14 mouse cellular contexts compared by ENCODE assay signal in the genomic region with DNA sequence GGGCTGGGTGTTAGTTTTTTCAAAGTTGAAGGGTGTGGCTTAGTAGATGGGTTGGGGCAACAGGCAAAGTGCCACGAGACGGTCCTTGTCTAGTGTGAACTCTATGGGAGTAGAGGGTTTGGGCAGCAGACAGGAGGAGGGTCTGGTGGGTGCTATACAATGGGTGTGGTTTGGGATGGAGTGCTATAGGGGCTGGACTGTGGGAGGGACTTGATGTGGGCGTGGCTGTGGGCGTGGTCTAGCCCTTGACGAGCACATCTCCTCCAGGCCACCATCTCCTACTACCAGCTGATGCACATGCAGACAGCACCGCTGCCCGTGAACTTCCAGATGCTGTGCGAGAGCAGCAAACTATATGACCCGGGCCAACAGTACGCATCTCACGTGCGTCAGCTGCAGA. TPM values are rescaled to one million over a fixed set of nuclear protein-coding genes. Genes with fewer than 3 reads are reported as not detected.
DNase-seq lines count a peak whose midpoint lies in the region; TF ChIP-seq lines count a peak whose summit lies in the region.
"Had no signal": no experiment of that assay in that cellular context is flagged by ENCODE, and none has a peak within 500 bp of the region (broad histone marks: within the 10 kb centered on the region; RNA-seq: fewer than 3 reads in every experiment).

No protein-coding gene starts in this region.

- no peak for TF ChIP-seq CTCF in heart, adult 2 months (IDR thresholded peaks at IDR 0.05)

- H3K79me2 ChIP-seq in heart, adult 2 months (replicated peaks; ENCODE audit: control insufficient read depth, insufficient read depth, low read length) = no peaks in the 10 kb centered on the region

- no peaks in the 10 kb centered on the region for H3K27me3 ChIP-seq in heart, adult 2 months (ENCODE audit: control insufficient read depth, insufficient read depth, low read length)
- H3K27me3 ChIP-seq: hindbrain, embryonic 15.5 days; midbrain, embryonic 15.5 days had no signal

- intact Hi-C loops in heart, adult 2 months (cut with DNase I) = no loop called here

- H3K9ac ChIP-seq in ES-E14 (ENCODE audit: insufficient read depth, low read depth, low read length, poor library complexity, severe bottlenecking) = no peak overlapping the region
- H3K9ac ChIP-seq in heart, adult 2 months (ENCODE audit: low read depth, low read length) = no peak overlapping the region
- H3K9ac ChIP-seq: hindbrain, embryonic 15.5 days; midbrain, embryonic 15.5 days had no signal

- H3K27ac ChIP-seq in ES-E14 (ENCODE audit: insufficient read depth, low read depth, low read length, poor library complexity, severe bottlenecking) = no peak overlapping the region
- no peak overlapping the region for H3K27ac ChIP-seq in heart, adult 2 months
- H3K27ac ChIP-seq: hindbrain, embryonic 15.5 days; left cerebral cortex, adult 2 months; midbrain, embryonic 15.5 days had no signal

- DNase-seq in kidney, postnatal 4 days = peak; percentile 61 to 63
- DNase-seq in kidney, postnatal 25 days = no peak
- peak; percentile 86 for DNase-seq in ES-E14 (ENCODE audit: low read depth, low spot score)
- peak; percentile 75 for DNase-seq in induced T-regulatory cell, adult 2 months (ENCODE audit: low read depth)
- peak; percentile 53 for DNase-seq in retina, postnatal 1 day
- DNase-seq in ovary, postnatal 14 days (ENCODE audit: low spot score) = no peak
- DNase-seq in heart, adult 2 months = no peak
- DNase-seq in frontal cortex, adult 2 months (ENCODE audit: extremely low spot score in 1 of 2, low spot score in 1 of 2) = no peak
- DNase-seq: adrenal gland, adult 2 months; cerebellum, adult 9-11 months; right cerebral cortex, postnatal 4 days had no signal

- no peak for TF ChIP-seq POLR2A in heart, adult 2 months (IDR thresholded peaks at IDR 0.05; ENCODE audit: insufficient read depth, low read depth, low read length)

- H3K36me3 ChIP-seq in ES-E14 (ENCODE audit: control insufficient read depth, insufficient read depth, low read length, poor library complexity, severe bottlenecking) = peaks cover 7% of the 10 kb centered on the region; the same call in 1 of the 2 replicates
- no peaks in the 10 kb centered on the region for H3K36me3 ChIP-seq in heart, adult 2 months (ENCODE audit: control insufficient read depth, insufficient read depth, low read length)
- H3K36me3 ChIP-seq: hindbrain, embryonic 15.5 days; midbrain, embryonic 15.5 days had no signal

- no peak for TF ChIP-seq EP300 in heart, adult 2 months (IDR thresholded peaks at IDR 0.05; ENCODE audit: insufficient read depth, low read depth, low read length)

- H3K9me3 ChIP-seq in ES-E14 (ENCODE audit: control insufficient read depth, insufficient read depth, low read depth, low read length) = no peaks in the 10 kb centered on the region
- H3K9me3 ChIP-seq: hindbrain, embryonic 15.5 days; midbrain, embryonic 15.5 days had no signal

- 65% methylated on average over 12 of the region's 12 CpGs for WGBS in heart, adult 2 months

- H3K4me1 ChIP-seq in ES-E14 (ENCODE audit: control insufficient read depth in 2 of 2, insufficient read depth in 2 of 2, low read length in 2 of 2, poor library complexity in 1 of 2) = peaks cover 0 to 43% of the 10 kb centered on the region in 2 experiments; a peak in 2 of 4 replicates
- 0 out of 2 replicates have a peak, but pooled peaks cover 1% of the 10 kb centered on the region for H3K4me1 ChIP-seq in heart, adult 2 months (ENCODE audit: control insufficient read depth, insufficient read depth, low read length)
- H3K4me1 ChIP-seq: hindbrain, embryonic 15.5 days; midbrain, embryonic 15.5 days had no signal

- H3K4me3 ChIP-seq in ES-E14 (ENCODE audit: insufficient read depth in 1 of 2, low read depth in 1 of 2, low read length in 2 of 2, poor library complexity in 1 of 2, severe bottlenecking in 1 of 2) = no peak overlapping the region
- H3K4me3 ChIP-seq in heart, adult 2 months = no peak overlapping the region
- H3K4me3 ChIP-seq: hindbrain, embryonic 15.5 days; left cerebral cortex, adult 2 months; midbrain, embryonic 15.5 days had no signal

- in situ Hi-C loops in ES-E14 (cut with MboI; ENCODE audit: low sequenced_read_pairs in 2 of 2, unreplicated experiment in 2 of 2) = no loop called here

TF ChIP-seq in ES-E14, 5 proteins besides CTCF, POLR2A, EP300 and RAD21:
- TF ChIP-seq MAFK (IDR thresholded peaks at IDR 0.05; ENCODE audit: insufficient read depth, low read depth, low read length) (no peak), ZNF384 (IDR thresholded peaks at IDR 0.05; ENCODE audit: low read depth, low read length) (no peak), CHD2 (IDR thresholded peaks at IDR 0.05; ENCODE audit: low read depth, low read length) (no peak), ZC3H11A (IDR thresholded peaks at IDR 0.05; ENCODE audit: borderline replicate concordance, low read depth, low read length) (no peak), HCFC1 (IDR thresholded peaks at IDR 0.05; ENCODE audit: borderline replicate concordance, insufficient read depth, low read length) (no peak)

RNA-seq across cellular contexts. Expression of gene Arhgap45, which starts 9.4 kb away (rescaled TPM):
- 17.0 and 20.9 TPM in 2 replicates for total RNA-seq in ES-E14 (2012; rRNA removed)
- total RNA-seq in heart, adult 2 months (2021) = 1 to 10 TPM; 3.5 to 5.1 TPM
- 8.9 and 16.6 TPM in 2 replicates for polyA plus RNA-seq in heart, adult 2 months (2012; rRNA removed)
- polyA plus RNA-seq in frontal cortex, adult 2 months (2012; rRNA removed) = 5.3 and 7.1 TPM in 2 replicates

RNA-seq across cellular contexts. Expression of gene Polr2e, which starts 13.7 kb away (rescaled TPM):
- 266 and 293 TPM in 2 replicates for total RNA-seq in ES-E14 (2012; rRNA removed)
- total RNA-seq in heart, adult 2 months (2021) = 10 to 100 TPM; 78.3 to 89.8 TPM
- polyA plus RNA-seq in heart, adult 2 months (2012; rRNA removed) = 182 and 194 TPM in 2 replicates
- 200 and 205 TPM in 2 replicates for polyA plus RNA-seq in frontal cortex, adult 2 months (2012; rRNA removed)

RNA-seq across cellular contexts. Expression of gene Gpx4, which starts 21.1 kb away (rescaled TPM):
- 1,456 and 1,919 TPM in 2 replicates for total RNA-seq in ES-E14 (2012; rRNA removed)
- 1,000 to 10,000 TPM in 1 of 2 experiments, 100 to 1,000 TPM in 1; 832 to 1,055 TPM for total RNA-seq in heart, adult 2 months (2021)
- polyA plus RNA-seq in heart, adult 2 months (2012; rRNA removed) = 860 and 993 TPM in 2 replicates
- 867 and 914 TPM in 2 replicates for polyA plus RNA-seq in frontal cortex, adult 2 months (2012; rRNA removed)

RNA-seq across cellular contexts. Expression of gene Abca7, which starts 29.6 kb away (rescaled TPM):
- 8.8 and 18.9 TPM in 2 replicates for total RNA-seq in ES-E14 (2012; rRNA removed)
- total RNA-seq in heart, adult 2 months (2021) = 1 to 10 TPM; 6.6 to 8.0 TPM
- polyA plus RNA-seq in heart, adult 2 months (2012; rRNA removed) = 9.2 and 10.8 TPM in 2 replicates
- 12.4 and 13.0 TPM in 2 replicates for polyA plus RNA-seq in frontal cortex, adult 2 months (2012; rRNA removed)

RNA-seq across cellular contexts. Expression of gene Cnn2, which starts 37.5 kb away (rescaled TPM):
- 94.1 and 159 TPM in 2 replicates for total RNA-seq in ES-E14 (2012; rRNA removed)
- 10 to 100 TPM; 30.2 to 39.3 TPM for total RNA-seq in heart, adult 2 months (2021)
- 52.5 and 60.7 TPM in 2 replicates for polyA plus RNA-seq in heart, adult 2 months (2012; rRNA removed)
- 9.8 and 10.4 TPM in 2 replicates for polyA plus RNA-seq in frontal cortex, adult 2 months (2012; rRNA removed)

Comparison
In these comparisons a context has a peak if more than half of its experiments do, and no peak if none do; other contexts are left out.
1. DNase-seq: peak in kidney, postnatal 4 days (2 of 2), ES-E14 (single experiment), induced T-regulatory cell, adult 2 months (single experiment) and retina, postnatal 1 day (single experiment); none in kidney, postnatal 25 days (0 of 2), ovary, postnatal 14 days (single experiment), heart, adult 2 months (0 of 2) and frontal cortex, adult 2 months (0 of 2).